Mouse (Mus musculus): ENCODE data around the gene Abcc3. TPM values are rescaled to one million over a fixed set of nuclear protein-coding genes. Genes with fewer than 3 reads are reported as not detected.

Abcc3 gene
- polyA plus RNA-seq, 1 experiment from 2014 or later = 1.1 TPM

- no peak overlapping the region for H3K27ac ChIP-seq
- H3K27me3 ChIP-seq = no peaks in the 10 kb centered on the region
- H3K9me3 ChIP-seq = no peaks in the 10 kb centered on the region
- WGBS = 53% methylated on average over 3 of the region's 3 CpGs
- H3K36me3 ChIP-seq = no peaks in the 10 kb centered on the region
- peaks cover 53% of the 10 kb centered on the region for H3K4me1 ChIP-seq
- no peak overlapping the region for H3K9ac ChIP-seq
- no peak overlapping the region for H3K4me2 ChIP-seq (replicated peaks)
- ATAC-seq (ENCODE audit: low FRiP score, low read depth) = no peak
- H3K4me3 ChIP-seq = no peak overlapping the region
These were observed 46.2 kb downstream of the Abcc3 start for GRCm38 (mm10) chr11:94346611-94347010.

GRCm38 (mm10) chr11:94345926-94346325, 46.9 kb downstream of the Abcc3 start:
- no peak for ATAC-seq (ENCODE audit: low FRiP score, low read depth)

GRCm38 (mm10) chr11:94344470-94344869, 48.3 kb downstream of the Abcc3 start:
- 3% methylated on average over 1 of the region's 1 CpGs for WGBS
- H3K9me3 ChIP-seq = no peaks in the 10 kb centered on the region
- no peak overlapping the region for H3K4me3 ChIP-seq
- peak; percentile 49; the same call in 1 of the 2 replicates for ATAC-seq (ENCODE audit: low FRiP score, low read depth)
- no peaks in the 10 kb centered on the region for H3K27me3 ChIP-seq
- peaks cover 10% of the 10 kb centered on the region for H3K36me3 ChIP-seq
- H3K9ac ChIP-seq = no peak overlapping the region
- peaks cover 67% of the 10 kb centered on the region for H3K4me1 ChIP-seq
- no peak overlapping the region for H3K4me2 ChIP-seq (replicated peaks)
- peak overlapping the region; percentile 79 for H3K27ac ChIP-seq

More at GRCm38 (mm10) chr11:94345926-94346325, 46.9 kb downstream of the Abcc3 start:
- WGBS = 81% methylated on average over 10 of the region's 10 CpGs
- no peaks in the 10 kb centered on the region for H3K27me3 ChIP-seq
- H3K4me1 ChIP-seq = peaks cover 60% of the 10 kb centered on the region
- no peak overlapping the region for H3K27ac ChIP-seq
- peaks cover 1% of the 10 kb centered on the region; the same call in 1 of the 2 replicates for H3K36me3 ChIP-seq
- no peak overlapping the region for H3K4me3 ChIP-seq
- H3K9ac ChIP-seq = no peak overlapping the region
- no peaks in the 10 kb centered on the region for H3K9me3 ChIP-seq
- no peak overlapping the region for H3K4me2 ChIP-seq (replicated peaks)

GRCm38 (mm10) chr11:94343955-94344358, 48.8 kb downstream of the Abcc3 start:
- Histone ChIP-seq H3K27ac (peak overlapping the region; percentile 79), H3K36me3 (peaks cover 15% of the 10 kb centered on the region), H3K4me1 (peaks cover 67% of the 10 kb centered on the region), H3K4me2 (replicated peaks) (no peak overlapping the region), H3K4me3 (no peak overlapping the region), H3K9ac (no peak overlapping the region), H3K9me3 (no peaks in the 10 kb centered on the region), H3K27me3 (no peaks in the 10 kb centered on the region)
- ATAC-seq (ENCODE audit: low FRiP score, low read depth) = peak; percentile 57; the same call in 1 of the 2 replicates
- 40% methylated on average over 5 of the region's 5 CpGs for WGBS

GRCm38 (mm10) chr11:94342114-94342905, 50.5 kb downstream of the Abcc3 start:
- ATAC-seq (ENCODE audit: low FRiP score, low read depth) = no peak
- H3K27me3 ChIP-seq = no peaks in the 10 kb centered on the region
- H3K4me3 ChIP-seq = no peak overlapping the region
- H3K36me3 ChIP-seq = peaks cover 31% of the 10 kb centered on the region
- no peak overlapping the region for H3K4me2 ChIP-seq (replicated peaks)
- no peak overlapping the region for H3K9ac ChIP-seq
- WGBS = 20% methylated on average over 13 of the region's 13 CpGs
- peak overlapping the region; percentile 28; the same call in 1 of the 2 replicates for H3K27ac ChIP-seq
- peaks cover 67% of the 10 kb centered on the region for H3K4me1 ChIP-seq
- no peaks in the 10 kb centered on the region for H3K9me3 ChIP-seq

GRCm38 (mm10) chr11:94340948-94341933, 51.6 kb downstream of the Abcc3 start:
- no peak overlapping the region for H3K9ac ChIP-seq
- H3K4me3 ChIP-seq = no peak overlapping the region
- no peaks in the 10 kb centered on the region for H3K27me3 ChIP-seq
- H3K4me2 ChIP-seq (replicated peaks) = no peak overlapping the region
- ATAC-seq (ENCODE audit: low FRiP score, low read depth) = no peak
- peak overlapping the region; percentile 28 for H3K27ac ChIP-seq
- peaks cover 38% of the 10 kb centered on the region for H3K36me3 ChIP-seq
- H3K4me1 ChIP-seq = peaks cover 59% of the 10 kb centered on the region
- no peaks in the 10 kb centered on the region for H3K9me3 ChIP-seq
- WGBS = 51% methylated on average over 10 of the region's 10 CpGs

GRCm38 (mm10) chr11:94339732-94340585, 52.8 kb downstream of the Abcc3 start:
- no peak overlapping the region for H3K27ac ChIP-seq
- 0 out of 2 replicates have a peak, but pooled peaks have one; percentile 58 for ATAC-seq (ENCODE audit: low FRiP score, low read depth)
- H3K9ac ChIP-seq = no peak overlapping the region
- 55% methylated on average over 18 of the region's 18 CpGs for WGBS
- no peaks in the 10 kb centered on the region for H3K27me3 ChIP-seq
- H3K9me3 ChIP-seq = no peaks in the 10 kb centered on the region
- no peak overlapping the region for H3K4me3 ChIP-seq
- peaks cover 47% of the 10 kb centered on the region for H3K4me1 ChIP-seq
- no peak overlapping the region for H3K4me2 ChIP-seq (replicated peaks)
- peaks cover 50% of the 10 kb centered on the region for H3K36me3 ChIP-seq

GRCm38 (mm10) chr11:94338347-94338746, 54.5 kb downstream of the Abcc3 start:
- no peak overlapping the region for H3K9ac ChIP-seq
- peaks cover 61% of the 10 kb centered on the region for H3K36me3 ChIP-seq
- H3K27me3 ChIP-seq = no peaks in the 10 kb centered on the region
- H3K4me1 ChIP-seq = peaks cover 31% of the 10 kb centered on the region
- H3K9me3 ChIP-seq = no peaks in the 10 kb centered on the region
- no peak for ATAC-seq (ENCODE audit: low FRiP score, low read depth)
- H3K4me2 ChIP-seq (replicated peaks) = no peak overlapping the region
- no peak overlapping the region for H3K4me3 ChIP-seq
- H3K27ac ChIP-seq = no peak overlapping the region
- WGBS = 89% methylated on average over 2 of the region's 2 CpGs

- ATAC-seq (ENCODE audit: low FRiP score, low read depth) = no peak
- H3K9me3 ChIP-seq = no peaks in the 10 kb centered on the region
- no peaks in the 10 kb centered on the region for H3K27me3 ChIP-seq
- no peak overlapping the region for H3K27ac ChIP-seq
- H3K36me3 ChIP-seq = peaks cover 64% of the 10 kb centered on the region
- no peak overlapping the region for H3K4me2 ChIP-seq (replicated peaks)
- H3K4me3 ChIP-seq = no peak overlapping the region
- H3K9ac ChIP-seq = no peak overlapping the region
- peaks cover 13% of the 10 kb centered on the region for H3K4me1 ChIP-seq
These were observed 56.2 kb downstream of the Abcc3 start for GRCm38 (mm10) chr11:94336551-94336950.

GRCm38 (mm10) chr11:94334386-94334968, 58.3 kb downstream of the Abcc3 start:
- no peak overlapping the region for H3K27ac ChIP-seq
- peaks cover 54% of the 10 kb centered on the region for H3K36me3 ChIP-seq
- H3K4me1 ChIP-seq = peaks cover 13% of the 10 kb centered on the region
- H3K4me3 ChIP-seq = no peak overlapping the region
- H3K27me3 ChIP-seq = no peaks in the 10 kb centered on the region
- no peak overlapping the region for H3K4me2 ChIP-seq (replicated peaks)
- no peak overlapping the region for H3K9ac ChIP-seq
- no peaks in the 10 kb centered on the region for H3K9me3 ChIP-seq
- WGBS = 93% methylated on average over 8 of the region's 8 CpGs
- no peak for ATAC-seq (ENCODE audit: low FRiP score, low read depth)

GRCm38 (mm10) chr11:94332726-94333125, 60.1 kb downstream of the Abcc3 start:
- ATAC-seq (ENCODE audit: low FRiP score, low read depth) = no peak
- Histone ChIP-seq H3K4me2 (replicated peaks) (no peak overlapping the region), H3K4me3 (no peak overlapping the region), H3K9me3 (no peaks in the 10 kb centered on the region), H3K27me3 (no peaks in the 10 kb centered on the region), H3K36me3 (peaks cover 37% of the 10 kb centered on the region), H3K27ac (no peak overlapping the region), H3K4me1 (peaks cover 21% of the 10 kb centered on the region), H3K9ac (no peak overlapping the region)
- WGBS = 91% methylated on average over 6 of the region's 6 CpGs

Measured in limb, embryonic 13.5 days (tissue).